Mouse (Mus musculus) frontal cortex, postnatal 14 days (tissue): ENCODE measurements around the gene Bnipl.
"Not testable (repeated sequence)": the region's sequence is repeated elsewhere in the genome, so short reads cannot be mapped to it uniquely, and the experiment has no call there.

Source experiments
- DNase-seq, 2 experiments: peaks; one replicate each; pipeline ENCODE4 v3.0.0; 2022; ENCODE audit warnings: low spot score in 2 of 2

Gene Bnipl

GRCm38 (mm10) chr3:95212889-95213608 is 37.9 kb downstream of the Bnipl start:
- not testable (repeated sequence) for DNase-seq

DNA sequence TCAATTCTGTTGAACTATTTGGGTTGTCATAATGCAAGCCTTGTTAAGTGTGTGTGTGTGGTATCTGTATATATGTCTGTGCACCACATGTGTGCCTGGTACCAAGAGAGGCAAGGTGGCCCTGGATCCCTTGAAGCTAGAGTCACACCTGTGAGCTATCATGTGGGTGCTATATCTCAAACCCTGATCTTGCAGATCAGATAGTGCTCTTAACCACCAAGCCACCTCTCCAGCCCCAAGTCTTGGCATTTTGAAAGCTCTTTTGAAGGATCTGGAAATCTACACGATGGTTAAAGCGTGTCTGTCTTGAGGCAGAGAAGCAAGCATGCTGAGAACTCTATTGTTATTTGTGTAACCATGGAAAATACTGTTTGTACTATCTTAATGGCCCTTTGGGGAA is 40.4 kb downstream of the Bnipl start:
- no peak for DNase-seq

DNA sequence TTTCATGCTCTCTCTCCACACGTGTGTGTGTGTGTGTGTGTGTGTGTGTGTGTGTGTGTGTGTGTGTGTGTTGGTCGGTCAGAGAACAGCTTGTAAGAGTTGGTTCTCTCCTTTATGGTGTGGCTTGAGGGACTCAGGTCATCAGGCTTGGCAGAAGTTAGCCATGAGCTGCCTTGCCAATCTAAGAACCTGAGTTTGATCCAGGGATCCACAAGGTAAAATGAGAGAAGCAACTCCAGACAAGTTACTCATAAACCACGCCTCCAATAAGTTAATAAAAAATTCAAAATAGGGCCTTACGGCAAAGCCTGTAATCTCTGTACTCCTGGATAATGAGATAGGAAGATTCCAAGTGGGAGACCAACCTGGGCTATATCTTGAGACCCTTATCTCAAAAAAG is 42.7 kb downstream of the Bnipl start:
- no peak for DNase-seq

DNA sequence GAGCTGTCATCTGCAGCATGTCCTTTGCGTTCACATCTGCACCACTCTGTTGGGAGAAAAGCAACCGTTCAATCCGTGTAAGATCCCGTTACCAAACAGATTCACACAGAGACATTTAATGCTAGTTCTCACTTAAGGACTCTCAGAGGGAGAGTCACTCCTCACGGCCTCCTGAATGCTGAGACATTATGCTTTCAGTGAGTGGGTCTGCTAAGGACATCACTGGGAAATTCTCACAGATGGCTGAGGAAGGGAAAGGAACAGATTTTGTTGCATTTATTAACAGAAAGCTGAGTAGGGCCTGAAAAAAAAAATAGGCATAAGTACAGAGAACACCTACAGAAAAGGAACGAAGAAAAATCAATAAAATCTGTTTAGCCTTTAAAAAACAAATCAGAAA is 47.1 kb downstream of the Bnipl start:
- no peak for DNase-seq

DNA sequence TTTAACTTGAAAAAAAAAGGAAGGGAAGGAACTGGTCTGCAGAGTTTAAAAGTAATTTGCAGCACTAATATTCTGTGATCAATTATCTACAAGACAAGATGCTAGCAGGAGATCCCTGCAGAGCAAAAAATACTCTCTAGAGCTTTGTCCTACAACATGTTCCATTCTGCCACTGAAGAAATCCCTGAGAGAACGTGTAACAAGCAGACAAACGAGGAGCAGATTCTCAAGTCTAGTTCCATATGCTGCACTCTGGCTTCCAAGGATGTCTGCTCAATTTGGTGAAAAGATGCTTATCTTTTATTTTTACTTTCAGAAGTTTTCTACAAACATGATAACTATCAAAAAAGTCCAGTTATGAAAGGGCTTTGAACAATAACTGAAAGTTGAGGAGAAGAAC is 50.4 kb downstream of the Bnipl start:
- DNase-seq = no peak

- no peak for DNase-seq
These were observed 50.9 kb downstream of the Bnipl start for GRCm38 (mm10) chr3:95200132-95200531.

- no peak for DNase-seq
These were observed 51.9 kb downstream of the Bnipl start for GRCm38 (mm10) chr3:95199101-95199500.

- no peak for DNase-seq
These were observed 55.2 kb downstream of the Bnipl start for GRCm38 (mm10) chr3:95195772-95196171.

- DNase-seq = no peak
These were observed 56.3 kb downstream of the Bnipl start for GRCm38 (mm10) chr3:95194721-95195135.
